Mouse (Mus musculus) ES-E14 (cell line): ENCODE results near the gene Gna12. TPM values are rescaled to one million over a fixed set of nuclear protein-coding genes. Genes with fewer than 3 reads are reported as not detected.

ENCODE experiments used
- DNase-seq: peaks from one replicate; pipeline ENCODE4 v3.0.0-alpha.2; 2013; ENCODE audit warnings: low read depth, low spot score
- H3K27ac ChIP-seq: 2 replicates; pipeline ENCODE4 v1.5.1; 2012; ENCODE audit warnings: low read depth, mild to moderate bottlenecking, low read length, moderate library complexity, mixed read lengths; ENCODE audit not compliant: poor library complexity, insufficient read depth, severe bottlenecking
- H3K36me3 ChIP-seq: 2 replicates; pipeline ENCODE4 v1.6.1; 2012; ENCODE audit warnings: mild to moderate bottlenecking, low read length, moderate library complexity, mixed read lengths; ENCODE audit not compliant: control insufficient read depth, poor library complexity, insufficient read depth, severe bottlenecking
- H3K4me1 ChIP-seq, 2 experiments: fragments of 150-350 bp in 1 of 2; sonication (generic) in 1 of 2; 2 replicates each; pipeline ENCODE4 v1.6.1; 2012; ENCODE audit warnings: low read length in 2 of 2, mild to moderate bottlenecking in 1 of 2, mixed read lengths in 1 of 2; ENCODE audit not compliant: control insufficient read depth in 2 of 2, insufficient read depth in 2 of 2, poor library complexity in 1 of 2
- H3K4me3 ChIP-seq, 2 experiments: fragments of 150-350 bp in 1 of 2; sonication (generic) in 1 of 2; 2 replicates each; pipeline ENCODE4 v1.5.1; 2012; ENCODE audit warnings: low read length in 2 of 2, low read depth in 1 of 2, mild to moderate bottlenecking in 1 of 2, mixed read lengths in 1 of 2; ENCODE audit not compliant: insufficient read depth in 1 of 2, poor library complexity in 1 of 2, severe bottlenecking in 1 of 2
- H3K9ac ChIP-seq: 2 replicates; pipeline ENCODE4 v1.6.1; 2012; ENCODE audit warnings: low read depth, mild to moderate bottlenecking, low read length, mixed read lengths; ENCODE audit not compliant: poor library complexity, insufficient read depth, severe bottlenecking
- H3K9me3 ChIP-seq: fragments of 150-350 bp; sonication (generic); 2 replicates; pipeline ENCODE4 v1.6.1; 2012; ENCODE audit warnings: low read depth, mild to moderate bottlenecking, low read length; ENCODE audit not compliant: control insufficient read depth, insufficient read depth
- CHD2 ChIP-seq: IDR thresholded peaks from 2 replicates; pipeline ENCODE4 v1.6.1; 2014; ENCODE audit warnings: mild to moderate bottlenecking, low read depth, low read length, inconsistent platforms
- HCFC1 ChIP-seq: IDR thresholded peaks from 2 replicates; pipeline ENCODE4 v1.6.1; 2012; ENCODE audit warnings: low read length, inconsistent platforms, borderline replicate concordance; ENCODE audit not compliant: insufficient read depth
- MAFK ChIP-seq: IDR thresholded peaks from 2 replicates; pipeline ENCODE4 v1.6.1; 2014; ENCODE audit warnings: mild to moderate bottlenecking, low read depth, low read length, inconsistent platforms; ENCODE audit not compliant: insufficient read depth
- ZC3H11A ChIP-seq: IDR thresholded peaks from 2 replicates; pipeline ENCODE4 v1.6.1; 2012; ENCODE audit warnings: low read depth, mild to moderate bottlenecking, inconsistent platforms, low read length, borderline replicate concordance
- ZNF384 ChIP-seq: IDR thresholded peaks from 2 replicates; pipeline ENCODE4 v1.6.1; 2012; ENCODE audit warnings: low read depth, low read length, inconsistent platforms
- in situ Hi-C, 2 experiments: fragments of 600-800 bp; cut with MboI; formaldehyde crosslinking; loops; one replicate each; pipeline ENCODE4 v1.15.1; 2025; ENCODE audit warnings: low sequenced_read_pairs in 2 of 2, inconsistent platforms in 1 of 2; ENCODE audit not compliant: unreplicated experiment in 2 of 2
- total RNA-seq: library from RNA; depleted of rRNA; stranded (reverse); fragments of 300-350 nt; gene quantifications from 2 replicates; pipeline ENCODE4 v1.2.3, GENCODE M21; 2012

The Gna12 gene
- total RNA-seq, 1 experiment = 50.4 TPM

- H3K4me3 ChIP-seq = no peak overlapping the region
- peaks cover 2 to 5% of the 10 kb centered on the region in 2 experiments; a peak in 1 of 4 replicates for H3K4me1 ChIP-seq
- in situ Hi-C loops = no loop called here
- H3K9me3 ChIP-seq = no peaks in the 10 kb centered on the region
- H3K9ac ChIP-seq = no peak overlapping the region
- DNase-seq = no peak
- H3K27ac ChIP-seq = no peak overlapping the region
- TF ChIP-seq ZC3H11A (no peak), HCFC1 (no peak), ZNF384 (no peak), CHD2 (no peak), MAFK (no peak)
- H3K36me3 ChIP-seq = no peaks in the 10 kb centered on the region; the same call in 1 of the 2 replicates
Measured at GRCm38 (mm10) chr5:140820539-140820938, 9.7 kb downstream of the Gna12 start.

DNA sequence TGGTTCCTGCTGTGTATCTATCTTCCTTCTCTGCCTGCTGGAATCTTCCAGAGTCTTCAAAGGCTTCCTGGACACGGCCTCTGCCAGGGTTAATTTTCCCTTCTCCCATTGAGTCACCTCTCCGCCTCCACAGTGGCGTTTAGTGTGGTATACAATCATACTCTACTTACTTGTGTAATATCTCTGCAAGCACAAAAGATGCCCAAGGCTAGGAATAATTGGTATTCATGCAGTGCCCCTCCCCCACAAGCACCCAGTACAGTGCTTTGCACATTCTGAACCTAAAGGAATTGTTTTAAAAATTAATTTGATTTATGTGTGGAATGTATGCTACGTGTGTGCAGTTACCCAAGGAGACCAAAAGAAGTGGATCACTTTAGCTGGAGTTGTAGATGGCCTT is 10.6 kb downstream of the Gna12 start:
- in situ Hi-C loops = no loop called here

GRCm38 (mm10) chr5:140818482-140819076 is 11.7 kb downstream of the Gna12 start:
- in situ Hi-C loops = no loop called here
- TF ChIP-seq ZC3H11A (no peak), ZNF384 (no peak), MAFK (no peak)
- DNase-seq = no peak
- H3K4me3 ChIP-seq = no peak overlapping the region
- no peak overlapping the region for H3K27ac ChIP-seq
- H3K36me3 ChIP-seq = no peaks in the 10 kb centered on the region; the same call in 1 of the 2 replicates
- H3K4me1 ChIP-seq = peaks cover 5 to 15% of the 10 kb centered on the region in 2 experiments
- no peak overlapping the region for H3K9ac ChIP-seq
- no peaks in the 10 kb centered on the region for H3K9me3 ChIP-seq

More for the DNA sequence above, 10.6 kb downstream of the Gna12 start:
- no peaks in the 10 kb centered on the region for H3K9me3 ChIP-seq
- H3K4me3 ChIP-seq = no peak overlapping the region
- H3K36me3 ChIP-seq = no peaks in the 10 kb centered on the region; the same call in 1 of the 2 replicates
- TF ChIP-seq MAFK = no peak
- no peak for TF ChIP-seq CHD2
- TF ChIP-seq ZNF384 = no peak
- TF ChIP-seq HCFC1 = no peak
- no peak for TF ChIP-seq ZC3H11A
- H3K27ac ChIP-seq = no peak overlapping the region
- H3K9ac ChIP-seq = no peak overlapping the region
- H3K4me1 ChIP-seq = peaks cover 5 to 9% of the 10 kb centered on the region in 2 experiments; a peak in 2 of 4 replicates
- DNase-seq = no peak

DNA sequence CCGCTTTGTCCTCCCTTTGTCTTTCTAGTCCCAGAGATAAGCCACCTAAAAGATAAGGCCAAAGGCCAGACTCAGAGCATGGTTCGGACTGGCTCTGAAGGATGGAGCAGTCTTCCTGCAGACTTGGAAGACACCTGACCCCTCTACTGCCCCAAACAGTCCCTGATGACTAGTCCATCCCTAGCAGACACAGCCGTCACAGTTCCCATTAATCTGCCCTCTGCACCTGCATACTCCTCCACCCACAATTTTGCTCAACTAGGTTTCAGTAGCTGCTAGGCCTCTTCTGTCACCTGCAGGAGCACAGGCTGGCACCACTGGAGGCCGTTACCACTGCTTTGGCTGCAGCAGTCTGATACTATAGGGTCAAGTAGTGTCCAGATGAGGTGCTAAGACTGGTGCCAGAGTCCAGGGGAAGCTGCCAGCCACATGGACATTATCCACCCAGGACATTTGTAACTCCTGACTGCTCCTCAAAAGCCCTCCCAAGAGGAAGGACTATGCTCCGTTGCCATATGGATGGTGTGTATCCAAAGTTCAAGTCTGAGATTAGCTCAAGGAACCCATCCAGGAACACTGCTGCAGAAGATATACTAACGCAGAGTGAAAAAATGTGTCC is 13.2 kb downstream of the Gna12 start:
- in situ Hi-C loops = no loop called here
- H3K4me1 ChIP-seq = peaks cover 5 to 20% of the 10 kb centered on the region in 2 experiments
- no peaks in the 10 kb centered on the region for H3K36me3 ChIP-seq
- no peak overlapping the region for H3K9ac ChIP-seq
- H3K9me3 ChIP-seq = no peaks in the 10 kb centered on the region
- no peak for DNase-seq
- TF ChIP-seq ZNF384 (no peak), ZC3H11A (no peak), MAFK (no peak), CHD2 (no peak), HCFC1 (no peak)
- no peak overlapping the region for H3K4me3 ChIP-seq
- no peak overlapping the region for H3K27ac ChIP-seq

DNA sequence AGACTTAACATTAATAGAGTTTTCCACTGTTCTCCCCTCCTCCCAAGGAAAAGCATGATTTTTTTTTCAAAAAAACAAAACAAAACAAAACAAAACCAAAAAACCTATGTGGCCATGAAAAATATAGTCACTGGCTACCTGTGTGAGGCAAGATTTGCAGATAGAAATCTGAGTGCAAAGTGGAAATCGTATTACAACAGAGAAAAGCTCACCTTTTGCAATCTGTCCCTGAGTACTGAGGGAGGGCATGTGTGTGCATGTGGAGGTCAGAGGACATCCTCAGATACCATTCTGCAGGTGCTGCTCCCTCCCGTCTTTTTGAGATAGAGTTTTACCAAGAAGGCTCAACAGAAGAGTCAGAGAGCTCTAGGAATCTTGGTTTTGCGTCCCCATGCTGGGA is 14.2 kb downstream of the Gna12 start:
- Histone ChIP-seq H3K4me1 (peaks cover 3 to 23% of the 10 kb centered on the region in 2 experiments), H3K9me3 (no peaks in the 10 kb centered on the region), H3K27ac (no peak overlapping the region), H3K9ac (no peak overlapping the region), H3K4me3 (no peak overlapping the region), H3K36me3 (no peaks in the 10 kb centered on the region)
- in situ Hi-C loops = no loop called here
- no peak for DNase-seq
- TF ChIP-seq HCFC1 (no peak), MAFK (no peak), CHD2 (no peak), ZNF384 (no peak), ZC3H11A (no peak)
